Mouse (Mus musculus): ENCODE measurements around the gene Aunip.

DNA sequence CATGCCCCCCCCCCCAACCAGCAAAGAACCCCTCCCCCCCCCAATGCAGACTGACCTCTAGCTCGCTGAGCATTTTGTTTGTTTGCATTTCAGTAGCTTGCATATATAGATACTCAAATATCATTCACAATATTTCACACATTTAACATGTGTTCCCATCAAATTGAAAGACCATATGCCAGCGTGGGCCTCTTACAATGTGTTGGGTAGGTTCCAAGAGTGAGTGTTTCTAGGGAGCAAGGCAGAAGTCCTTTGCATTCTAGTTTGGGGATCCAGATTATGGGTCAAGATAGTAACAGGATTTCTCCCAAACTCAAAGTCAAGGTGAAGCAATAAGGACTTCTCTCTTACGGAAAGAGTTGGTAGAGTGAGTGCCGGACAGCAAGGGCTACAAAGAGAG lies 7.7 kb downstream of the Aunip start:
- TF ChIP-seq CTCF (conservative IDR thresholded peaks at IDR 0.05; ENCODE audit: insufficient read depth, insufficient read length, low read depth, low read length), result no peak
- TF ChIP-seq POLR2A (IDR thresholded peaks at IDR 0.05; ENCODE audit: low read depth, low read length), result no peak

All from kidney, adult 2 months (tissue).